Mouse (Mus musculus): ENCODE measurements around the gene Gm48551.

The Gm48551 gene

GRCm38 (mm10) chr10:81406504-81407440 is 22.5 kb downstream of the Gm48551 start:
- no peak for DNase-seq

GRCm38 (mm10) chr10:81407539-81408423 is 23.5 kb downstream of the Gm48551 start:
- DNase-seq, result no peak

GRCm38 (mm10) chr10:81408424-81408729 is 24.1 kb downstream of the Gm48551 start:
- DNase-seq, result no peak

GRCm38 (mm10) chr10:81408871-81409291 is 24.6 kb downstream of the Gm48551 start:
- DNase-seq, result peak; percentile 72

GRCm38 (mm10) chr10:81409330-81409729 is 25.1 kb downstream of the Gm48551 start:
- DNase-seq, result no peak

GRCm38 (mm10) chr10:81410350-81410749 is 26.1 kb downstream of the Gm48551 start:
- no peak for DNase-seq

GRCm38 (mm10) chr10:81410981-81411380 is 26.7 kb downstream of the Gm48551 start:
- DNase-seq, result no peak

- DNase-seq, result peak; percentile 59
Measured at GRCm38 (mm10) chr10:81411471-81412400, 27.5 kb downstream of the Gm48551 start.

- DNase-seq, result no peak
Measured at GRCm38 (mm10) chr10:81412586-81413309, 28.5 kb downstream of the Gm48551 start.

- peak; percentile 68 for DNase-seq
Measured at GRCm38 (mm10) chr10:81413310-81414261, 29.3 kb downstream of the Gm48551 start.

- DNase-seq, result no peak
Measured at GRCm38 (mm10) chr10:81414682-81415081, 30.4 kb downstream of the Gm48551 start.

GRCm38 (mm10) chr10:81415146-81415545 is 30.9 kb downstream of the Gm48551 start:
- no peak for DNase-seq

GRCm38 (mm10) chr10:81415549-81416310 is 31.5 kb downstream of the Gm48551 start:
- no peak for DNase-seq

- peak; percentile 87 for DNase-seq
Measured at GRCm38 (mm10) chr10:81416581-81417226, 32.4 kb downstream of the Gm48551 start.

- no peak for DNase-seq
Measured at GRCm38 (mm10) chr10:81417227-81418215, 33.3 kb downstream of the Gm48551 start.

- peak; percentile 1 for DNase-seq
Measured at GRCm38 (mm10) chr10:81418216-81419070, 34.2 kb downstream of the Gm48551 start.
